Mouse (Mus musculus) layer of hippocampus, adult 18-20 months (tissue): ENCODE results near the gene Cep295. TPM values are rescaled to one million over a fixed set of nuclear protein-coding genes. Genes with fewer than 3 reads are reported as not detected.
A peak's percentile ranks its signal among the peaks of the same experiment; 100 is the strongest.
"Not testable (repeated sequence)": the region's sequence is repeated elsewhere in the genome, so short reads cannot be mapped to it uniquely, and the experiment has no call there.

Source experiments
- DNase-seq, 2 experiments: peaks; one replicate each; pipeline ENCODE4 v3.0.0; 2022; ENCODE audit warnings: low spot score in 2 of 2
- long read RNA-seq: library from polyadenylated mRNA; stranded (forward); transcript quantifications from one replicate; pipeline ENCODE4 v2.0.0, GENCODE M21; 2021
- total RNA-seq, 2 experiments: library from RNA; stranded (reverse); gene quantifications; 2 replicates each; pipeline ENCODE4 v1.2.3; 2021

Gene Cep295
- 10 to 100 TPM; 18.5 to 21.1 TPM for total RNA-seq
- long read RNA-seq, partial matches to known transcripts: 0 of 3 reads
- long read RNA-seq, other reads (novel, unspliced or antisense): 3 of 3 reads

DNA sequence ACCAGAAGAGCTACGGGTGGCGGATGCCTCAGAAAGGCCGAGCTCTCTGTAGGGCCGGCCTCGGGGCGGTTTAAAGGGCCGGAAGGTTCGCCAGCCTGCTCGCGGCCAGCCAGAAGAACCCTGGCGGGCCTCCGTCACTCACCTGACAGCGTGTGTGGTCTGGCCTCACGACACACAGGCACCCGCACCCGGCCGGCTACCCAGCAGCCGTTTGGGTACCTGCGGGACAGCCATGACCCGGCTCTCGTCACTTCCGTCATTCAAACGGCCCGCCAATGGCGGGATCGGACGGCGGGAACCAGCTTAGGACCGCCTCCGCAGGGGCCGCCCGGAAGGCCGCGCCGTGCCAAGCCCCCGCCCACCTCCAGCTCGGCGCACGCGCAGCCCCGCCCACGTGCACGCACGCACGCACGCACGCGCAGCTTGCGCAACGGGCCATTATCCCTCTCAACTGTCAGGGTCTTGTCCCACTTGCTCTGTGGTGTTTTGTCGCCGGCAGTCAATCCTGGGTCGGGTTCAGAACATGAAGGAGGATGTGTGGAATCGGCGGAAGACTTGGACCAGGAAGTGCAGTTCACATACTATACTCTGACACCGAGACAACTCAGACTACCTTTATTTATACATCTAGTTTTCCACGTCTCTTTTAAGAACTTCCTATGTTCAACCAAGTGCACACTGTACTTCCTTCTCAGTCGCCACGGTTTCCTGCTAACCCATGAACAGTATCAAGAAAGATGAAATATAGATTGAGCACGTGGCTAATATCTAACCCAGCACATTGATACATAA, at the start of gene Cep295:
Gene Cep295 (minus strand): TSS at position 305 of the 792 bp plus-strand sequence.
- DNase-seq: peak; percentile 92 to 97

DNA sequence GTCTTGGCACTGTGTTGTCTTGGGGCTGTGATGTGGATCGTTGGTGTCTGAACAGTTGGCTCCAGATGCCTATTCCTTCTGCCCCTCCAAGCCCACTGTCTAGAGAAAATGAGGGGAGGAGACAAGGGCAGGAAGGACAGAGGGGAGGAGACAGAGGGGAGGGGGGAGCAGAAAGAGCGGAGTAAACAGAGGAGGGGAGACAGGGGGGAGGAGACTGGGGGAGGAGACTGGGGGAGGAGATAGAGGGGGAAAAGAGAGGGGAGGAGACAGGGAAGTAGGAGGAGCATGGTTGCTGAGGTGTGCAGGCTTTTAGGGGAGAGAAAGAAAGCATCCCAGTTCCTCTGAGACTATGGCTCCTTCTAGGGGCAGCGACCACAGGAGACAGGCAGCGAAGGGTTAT, 40.0 kb upstream of the Cep295 start:
- no peak for DNase-seq

DNA sequence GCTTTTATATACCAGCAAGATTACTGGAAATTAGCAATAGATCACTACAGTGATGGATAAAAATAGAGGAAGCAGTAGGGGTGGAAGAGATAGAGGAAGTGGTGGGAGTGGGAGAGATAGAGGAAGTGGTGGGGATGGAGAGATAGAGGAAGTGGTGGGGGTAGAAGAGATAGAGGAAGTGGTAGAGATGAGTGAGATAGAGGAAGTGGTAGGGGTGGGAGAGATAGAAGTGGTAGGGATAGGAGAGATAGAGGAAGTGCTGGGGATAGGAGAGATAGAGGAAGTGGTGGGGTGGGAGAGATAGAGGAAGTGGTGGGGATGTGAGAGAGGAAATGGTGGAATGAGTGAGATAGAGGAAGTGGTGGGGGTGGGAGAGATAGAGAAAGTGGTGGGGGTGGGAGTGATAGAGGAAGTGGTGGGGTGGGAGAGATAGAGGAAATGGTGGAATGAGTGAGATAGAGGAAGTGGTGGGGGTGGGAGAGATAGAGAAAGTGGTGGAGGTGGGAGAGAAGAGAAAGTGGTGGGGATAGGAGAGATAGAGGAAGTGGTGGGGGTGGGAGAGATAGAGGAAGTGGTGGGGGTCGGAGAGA, 37.9 kb upstream of the Cep295 start:
- DNase-seq: no peak

DNA sequence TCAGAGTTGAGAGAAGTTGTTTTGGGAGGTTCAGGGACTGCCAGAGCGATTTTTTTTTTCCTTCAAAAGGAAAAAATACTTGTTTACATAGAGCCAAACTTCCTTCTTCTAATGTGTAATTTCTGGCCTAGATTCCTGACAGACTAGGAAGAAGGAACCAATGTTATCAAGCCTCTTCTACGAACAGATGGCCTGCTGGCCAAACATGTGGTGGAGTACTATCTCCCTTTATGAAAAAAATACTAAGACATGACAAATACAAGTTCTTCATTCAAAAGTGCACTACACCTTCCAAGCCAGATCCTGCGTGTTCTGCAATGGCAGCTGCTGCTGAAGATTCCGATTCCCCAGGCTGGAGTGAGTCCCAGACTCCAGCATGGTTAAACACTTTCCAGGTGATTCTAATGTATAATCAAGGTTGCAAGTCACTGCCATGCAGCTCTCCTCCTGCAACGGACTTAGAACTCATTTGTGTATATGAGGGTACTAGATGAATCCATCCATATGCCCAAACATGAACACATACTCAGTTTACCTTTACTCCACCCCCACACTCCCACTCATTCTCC, 29.6 kb upstream of the Cep295 start:
- DNase-seq: peak in 1 of 2 experiments; percentile 8

DNA sequence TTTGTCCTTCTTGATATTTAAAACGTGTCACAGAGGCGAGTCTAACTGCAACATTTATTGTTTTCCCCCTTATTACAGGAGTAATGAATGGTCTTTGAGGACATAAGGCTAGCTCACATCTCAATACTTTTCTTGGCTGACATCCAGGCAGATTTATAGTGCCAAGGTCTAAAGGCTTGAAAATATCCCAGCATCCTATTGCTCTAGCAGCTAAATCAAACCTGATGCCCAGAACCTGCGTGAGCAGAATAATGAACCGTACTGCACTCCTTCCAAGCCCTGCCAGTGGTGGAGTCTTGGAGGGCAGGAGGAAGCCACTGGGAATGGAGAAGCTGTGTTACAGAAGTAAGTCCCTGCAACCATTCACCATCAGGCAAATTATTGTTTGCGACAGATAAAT, 26.7 kb upstream of the Cep295 start:
- no peak for DNase-seq

DNA sequence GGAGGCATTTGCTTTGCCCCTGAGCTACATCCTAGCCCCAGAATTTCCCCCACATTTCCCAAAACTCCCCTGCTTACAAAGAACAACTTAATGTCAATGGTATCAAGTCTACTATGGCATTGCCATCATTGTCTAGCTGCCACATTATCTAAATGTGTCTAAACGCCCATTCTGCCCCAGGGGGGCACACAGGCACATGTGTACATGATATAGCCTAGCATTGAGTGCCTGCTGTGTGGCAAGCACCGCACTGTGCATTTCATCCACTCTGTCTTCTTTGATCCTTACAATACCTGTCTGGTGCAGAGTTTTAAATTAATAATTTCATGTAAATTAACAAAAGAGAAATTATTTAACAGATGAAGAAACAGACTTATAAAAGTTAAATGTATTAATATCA, 8.7 kb upstream of the Cep295 start:
- no peak for DNase-seq

DNA sequence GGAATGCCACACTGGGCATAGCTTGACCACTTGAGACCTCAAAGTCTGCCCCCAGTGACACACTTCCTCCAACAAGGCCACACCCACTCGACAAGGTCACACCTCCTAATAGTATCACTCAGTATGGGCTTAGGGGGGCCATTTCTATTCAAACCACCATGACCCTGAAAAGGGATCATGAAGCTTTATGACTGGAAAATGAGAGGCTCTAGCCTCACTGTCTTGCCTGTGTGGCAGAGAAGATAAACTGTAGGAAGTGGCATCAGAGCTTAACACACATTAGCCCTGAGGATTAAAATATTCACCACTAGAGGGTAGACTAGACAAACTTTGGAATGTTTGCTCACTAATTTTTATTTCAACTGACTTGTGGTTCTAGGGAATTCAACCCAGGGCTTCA, 8.3 kb upstream of the Cep295 start:
- DNase-seq: peak in 1 of 2 experiments; percentile 60

DNA sequence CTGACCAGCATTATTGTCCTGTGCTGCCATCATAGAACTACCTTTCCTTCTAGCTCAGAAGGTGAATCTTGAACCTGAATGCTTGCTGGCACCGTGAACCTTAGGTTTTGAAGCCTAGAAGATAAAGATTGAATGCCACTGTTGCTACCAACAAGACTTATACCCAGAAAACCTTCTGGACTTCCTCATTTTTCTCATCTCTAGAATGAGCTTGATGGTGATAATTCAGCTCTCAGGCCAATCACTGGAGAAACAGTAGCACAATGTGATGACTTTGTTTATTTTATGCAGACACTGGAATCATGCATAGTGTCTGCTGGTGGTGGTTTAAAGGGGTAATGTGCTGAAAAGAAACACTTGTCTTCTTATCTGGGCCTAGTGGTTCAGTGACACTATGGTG, 7.3 kb upstream of the Cep295 start:
- DNase-seq: no peak

DNA sequence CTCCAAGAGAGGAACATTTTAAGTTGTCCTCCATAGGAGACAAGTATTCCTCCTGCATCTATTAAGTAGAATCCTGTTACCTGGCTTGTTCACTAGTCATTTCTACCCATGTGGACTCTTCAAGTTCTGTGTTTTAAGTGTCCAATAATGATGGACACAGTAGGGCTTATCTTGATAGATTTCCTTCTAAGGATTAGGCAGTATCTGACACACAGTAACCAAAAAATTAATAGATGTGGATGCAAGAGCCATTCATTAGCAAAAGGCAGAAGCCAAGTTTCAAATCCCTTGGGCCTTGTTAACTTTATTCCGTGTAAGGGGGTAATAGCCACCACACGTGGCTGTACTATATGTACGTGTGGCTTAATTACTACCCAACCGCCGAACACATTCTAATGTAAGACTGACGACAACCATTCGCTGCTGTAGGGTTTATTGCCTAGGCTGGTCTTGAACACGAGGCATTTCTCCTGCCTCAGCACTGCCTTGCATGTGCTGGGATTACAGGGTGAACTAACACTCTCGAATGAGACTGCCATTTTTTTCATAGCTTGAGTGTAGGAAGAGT, 588 bp downstream of the Cep295 start:
- no peak for DNase-seq

DNA sequence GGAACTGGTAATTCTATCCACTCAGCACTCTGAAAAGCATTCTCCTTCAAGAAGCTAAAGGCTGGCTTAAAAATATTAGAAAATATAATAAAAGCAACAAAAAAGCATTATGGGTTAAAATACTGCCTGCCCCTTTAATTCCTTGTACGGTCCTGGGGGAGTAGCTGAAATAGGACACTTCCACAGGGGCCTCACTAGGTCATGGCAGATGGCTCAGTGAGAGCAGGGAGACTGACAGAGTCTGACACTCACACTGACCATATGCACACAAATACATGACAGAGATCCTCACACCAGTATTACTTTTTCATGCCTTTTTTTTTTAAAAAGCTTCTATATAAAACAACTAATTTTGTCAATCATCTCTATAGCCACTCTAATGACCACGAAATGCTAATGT, 7.7 kb downstream of the Cep295 start:
- DNase-seq: no peak

DNA sequence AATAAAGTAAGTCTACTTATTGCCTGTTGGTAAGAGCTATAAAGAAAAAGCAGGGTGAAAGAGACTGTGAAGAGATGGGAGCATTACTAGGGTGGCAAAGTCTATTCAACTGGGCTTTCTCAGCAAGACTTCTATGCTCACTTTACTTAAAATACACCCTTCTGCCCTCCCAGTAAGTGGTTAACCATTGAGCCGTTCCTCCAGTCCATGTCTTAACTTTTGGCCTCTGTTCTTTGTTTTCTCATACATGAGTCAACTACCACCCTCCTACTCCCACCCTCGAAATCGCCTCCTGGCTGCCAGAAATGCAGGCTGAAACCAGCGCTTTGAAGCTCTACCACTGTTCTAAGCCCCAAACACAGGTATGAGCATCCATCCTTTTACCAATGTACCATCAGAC, 19.8 kb downstream of the Cep295 start:
- no peak for DNase-seq

DNA sequence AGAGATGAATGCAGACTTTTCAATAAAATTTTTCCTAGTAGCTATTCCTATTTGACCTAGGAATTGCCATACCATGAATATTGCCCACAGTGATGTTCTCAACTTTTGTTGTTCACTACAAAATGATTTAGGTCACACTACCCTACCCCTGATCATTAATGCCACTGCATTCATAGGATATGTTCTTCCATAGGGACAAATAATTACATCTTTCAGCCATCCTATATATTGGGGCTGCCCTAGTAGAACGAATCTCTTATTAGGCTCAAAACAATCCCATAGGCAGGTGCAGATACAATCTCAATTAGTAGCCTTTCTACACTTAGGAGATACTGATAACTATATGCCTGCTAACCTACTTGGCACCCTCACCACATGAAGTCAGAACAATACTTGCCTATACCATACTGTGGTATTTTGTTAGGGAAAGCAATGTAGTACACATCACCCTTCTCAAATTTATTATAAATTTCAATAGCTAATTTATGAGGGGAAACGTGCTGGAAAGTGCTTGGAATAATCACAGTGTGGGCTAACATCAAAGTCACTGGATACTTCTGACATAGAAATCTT, 39.3 kb downstream of the Cep295 start:
- DNase-seq: no peak

DNA sequence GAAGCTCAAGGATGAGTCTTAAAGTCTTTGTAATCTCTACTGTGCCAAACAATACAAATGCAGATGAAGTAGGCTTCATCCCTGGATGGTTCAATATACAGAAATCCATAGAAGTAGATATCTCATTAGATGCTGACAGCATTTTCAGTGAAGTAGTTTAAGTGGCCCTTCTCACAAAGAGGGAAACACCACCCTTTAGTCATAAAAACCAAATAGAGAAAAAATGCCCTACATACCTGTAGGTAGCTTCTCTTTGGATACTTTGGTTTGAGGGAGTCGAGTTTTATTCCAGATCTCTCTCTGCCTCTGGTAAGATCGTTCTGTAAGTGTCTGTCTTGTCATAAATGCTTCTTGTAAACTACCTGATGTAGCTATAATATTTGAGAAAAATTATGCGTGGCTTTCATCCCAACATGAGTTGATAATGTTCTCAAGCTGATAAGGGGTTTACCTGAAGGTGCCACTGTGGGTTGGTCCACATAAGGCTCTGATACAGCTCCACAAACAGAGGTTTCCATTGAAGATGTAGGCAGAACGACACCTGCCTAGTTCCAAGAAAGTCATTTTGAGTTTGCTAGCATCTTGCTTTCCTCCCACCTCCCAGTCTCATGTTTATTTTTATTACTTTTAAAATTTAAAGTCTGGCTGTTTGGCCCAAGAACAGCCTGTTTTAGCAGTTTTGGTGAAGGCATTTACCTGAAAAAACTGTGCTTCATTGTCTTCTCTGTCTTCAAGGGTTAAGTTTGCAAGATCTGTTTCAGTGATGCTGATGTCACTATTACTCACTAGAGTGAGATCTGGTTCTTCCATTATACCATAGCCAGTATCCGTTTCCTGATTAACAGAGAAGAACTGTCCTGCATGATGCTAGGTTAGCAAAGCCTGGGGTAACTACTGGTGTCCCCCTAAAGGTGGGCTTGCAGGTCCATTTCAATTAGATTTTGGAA, 40.1 kb downstream of the Cep295 start:
- DNase-seq: no peak

DNA sequence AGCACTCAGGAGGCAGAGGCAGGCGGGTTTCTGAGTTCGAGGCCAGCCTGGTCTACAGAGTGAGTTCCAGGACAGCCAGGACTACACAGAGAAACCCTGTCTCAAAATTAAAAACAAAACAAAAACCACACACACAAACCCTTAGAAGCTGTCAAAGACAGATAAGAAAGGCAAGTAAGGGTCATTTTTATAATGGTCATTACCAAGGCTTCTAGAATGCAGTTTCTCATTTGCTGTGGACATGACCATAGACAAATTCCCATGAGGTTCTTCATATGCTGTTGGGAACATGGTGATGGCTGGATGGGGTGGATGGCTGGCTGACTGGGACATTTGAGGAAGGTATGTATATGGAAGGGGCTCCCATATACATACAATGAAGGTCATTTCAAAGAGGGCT, 41.3 kb downstream of the Cep295 start:
- not testable (repeated sequence) for DNase-seq

DNA sequence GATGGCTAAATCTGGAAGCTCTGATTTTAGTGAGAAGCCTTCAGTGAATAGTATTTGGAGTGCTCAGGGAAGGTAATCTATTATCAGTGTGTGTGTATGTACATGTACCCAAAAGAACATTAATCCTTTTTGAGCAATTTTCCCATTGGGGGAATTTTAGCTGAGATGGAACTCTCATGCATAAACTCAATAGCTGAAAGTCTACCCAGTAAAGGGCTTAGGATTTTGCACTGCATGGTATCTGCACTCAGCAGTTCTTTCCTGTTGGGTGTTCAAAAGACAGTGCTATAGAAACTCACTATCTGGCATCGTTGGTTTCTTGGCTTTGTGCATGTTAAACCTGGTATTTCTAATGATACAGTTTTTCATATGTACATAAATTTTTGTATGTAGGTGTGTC, 43.0 kb downstream of the Cep295 start:
- no peak for DNase-seq

DNA sequence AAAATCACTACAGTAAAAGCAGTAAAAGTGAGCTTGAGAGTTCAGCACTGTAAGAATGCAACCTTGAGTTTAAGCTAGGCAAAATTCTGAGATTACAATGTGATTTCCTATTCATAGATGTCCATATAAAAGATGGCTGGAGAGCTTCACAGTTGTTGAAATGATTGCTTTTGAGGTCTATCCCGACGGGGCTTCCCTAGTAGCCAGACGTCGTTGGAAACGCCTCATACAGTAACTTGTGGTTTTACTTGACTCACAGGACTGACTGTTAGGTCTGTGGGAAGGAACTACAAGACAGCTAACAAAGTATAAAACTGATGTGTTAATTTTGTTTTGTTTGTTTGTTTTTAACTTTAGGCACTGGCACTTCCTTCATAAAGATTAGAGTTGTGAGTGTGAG, 44.0 kb downstream of the Cep295 start:
- no peak for DNase-seq

DNA sequence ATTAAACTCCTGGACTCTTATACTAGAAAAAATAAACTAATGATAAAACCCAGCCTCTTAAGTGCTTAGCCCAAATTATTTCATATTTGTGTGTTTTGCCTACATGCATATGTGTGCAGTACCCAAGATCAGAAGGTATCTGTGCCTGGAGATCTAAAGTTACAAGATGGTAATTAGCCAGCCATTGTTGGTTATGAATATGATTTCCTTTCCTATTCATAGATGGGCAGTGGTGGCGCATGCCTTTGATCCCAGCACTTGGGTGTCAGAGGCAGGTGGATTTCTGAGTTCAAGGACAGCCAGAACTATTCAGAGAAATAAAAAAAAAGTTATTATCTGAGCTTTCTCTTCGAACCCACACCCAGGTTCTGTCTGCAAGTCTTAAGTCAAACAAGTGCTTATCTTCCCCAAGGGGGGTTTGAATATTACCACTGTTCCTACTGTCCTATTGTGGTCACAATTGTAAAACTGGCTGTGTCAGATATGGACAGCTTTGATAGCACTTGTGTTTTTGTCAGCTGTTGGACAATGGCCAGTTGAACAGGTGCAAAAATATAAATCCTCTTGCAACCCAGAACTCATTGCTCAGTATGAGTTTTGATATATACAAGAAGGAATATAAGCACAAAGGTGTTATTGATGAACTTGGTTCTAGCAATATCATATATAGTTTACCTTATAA, 45.4 kb downstream of the Cep295 start:
- no peak for DNase-seq

DNA sequence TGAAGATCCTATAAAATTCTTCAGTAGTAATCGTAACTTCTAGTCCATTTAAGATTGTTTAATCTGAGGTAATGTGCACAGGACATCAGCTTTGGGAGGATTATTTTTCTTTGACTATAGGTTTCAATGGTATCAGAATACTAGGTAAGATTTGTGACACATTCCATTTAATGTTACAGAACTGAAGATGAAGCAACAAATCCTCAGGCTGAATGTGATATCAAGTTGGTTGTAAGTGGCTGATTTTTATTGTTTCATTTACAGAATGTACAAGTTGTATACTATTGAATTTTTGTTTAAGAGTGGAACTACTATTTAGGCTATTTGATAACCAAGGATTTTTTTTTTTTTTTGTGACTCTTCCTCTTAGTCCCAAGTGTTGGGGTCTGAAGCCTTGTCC, 47.4 kb downstream of the Cep295 start:
- no peak for DNase-seq

DNA sequence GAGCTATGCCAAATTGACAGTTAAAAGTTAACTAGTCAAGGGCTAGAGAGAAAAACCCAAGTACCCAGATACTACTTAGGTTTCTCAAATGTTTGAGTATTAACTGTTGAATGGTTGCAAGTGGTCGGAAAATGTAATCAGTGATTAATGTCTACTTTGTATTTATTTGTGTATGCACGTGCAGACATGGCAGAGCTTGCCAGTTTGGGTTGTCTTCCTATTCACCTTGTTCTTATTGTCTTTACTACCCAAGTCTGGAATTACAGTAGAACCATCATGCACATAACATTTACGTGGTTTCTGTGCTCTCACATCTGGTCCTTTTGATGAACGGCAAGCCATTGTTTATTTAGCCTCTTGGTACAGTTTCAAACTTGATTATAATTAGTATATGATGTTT, 48.2 kb downstream of the Cep295 start:
- DNase-seq: no peak

DNA sequence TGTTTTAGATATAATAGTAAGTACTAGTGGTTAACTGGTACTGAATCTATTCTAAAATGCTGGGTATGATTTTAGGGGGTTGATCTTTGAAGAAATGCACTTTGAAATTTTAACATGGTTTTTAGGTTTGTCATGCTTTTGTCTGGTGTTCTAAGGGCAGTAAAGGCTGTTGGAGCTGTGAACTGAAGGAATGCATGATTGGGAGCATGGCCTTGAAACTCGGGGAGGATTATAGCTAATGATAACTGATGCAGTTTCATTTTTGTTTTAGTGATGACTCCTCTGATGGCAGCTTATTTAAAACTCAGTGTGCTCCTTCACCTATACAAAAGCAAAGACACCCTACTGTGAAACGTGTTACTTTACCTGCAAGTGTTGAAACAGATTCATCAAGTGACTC, 49.3 kb downstream of the Cep295 start:
- no peak for DNase-seq
